Mouse (Mus musculus): ENCODE measurements at regions not wholly inside any gene's neighbourhood (a gene's known extent, or its start where the extent isn't known, plus 50 kb on each side); places are given as distances from the start of the nearest gene placed in this dataset.
"Not testable (repeated sequence)": the region's sequence is repeated elsewhere in the genome, so short reads cannot be mapped to it uniquely, and the experiment has no call there.

GRCm38 (mm10) chr5:51988913-51989312 lies 201.4 kb downstream of the Dhx15 start:
- TF ChIP-seq CTCF (IDR thresholded peaks at IDR 0.05; ENCODE audit: control insufficient read depth, insufficient read depth, insufficient replicate concordance, low read depth, low read length) (no peak), POLR2A (IDR thresholded peaks at IDR 0.05; ENCODE audit: control insufficient read depth, low read depth, low read length) (no peak)
- no peaks in the 10 kb centered on the region for H3K4me1 ChIP-seq (ENCODE audit: control insufficient read depth, insufficient read depth, low read length)
- H3K27me3 ChIP-seq (ENCODE audit: control insufficient read depth, insufficient read depth, low read length) = no peaks in the 10 kb centered on the region
- H3K36me3 ChIP-seq (ENCODE audit: control insufficient read depth, insufficient read depth, low read length) = no peaks in the 10 kb centered on the region
- H3K27ac ChIP-seq (ENCODE audit: control insufficient read depth, insufficient read depth, low read depth, low read length) = no peak overlapping the region
- H3K4me3 ChIP-seq (ENCODE audit: control insufficient read depth, low read depth, low read length) = no peak overlapping the region

GRCm38 (mm10) chr5:51984966-51985365 lies 205.3 kb downstream of the Dhx15 start:
- TF ChIP-seq CTCF (IDR thresholded peaks at IDR 0.05; ENCODE audit: control insufficient read depth, insufficient read depth, insufficient replicate concordance, low read depth, low read length) = no peak
- no peak for TF ChIP-seq POLR2A (IDR thresholded peaks at IDR 0.05; ENCODE audit: control insufficient read depth, low read depth, low read length)

GRCm38 (mm10) chr5:51982780-51983179 lies 207.5 kb downstream of the Dhx15 start:
- no peaks in the 10 kb centered on the region for H3K36me3 ChIP-seq (ENCODE audit: control insufficient read depth, insufficient read depth, low read length)
- no peaks in the 10 kb centered on the region for H3K4me1 ChIP-seq (ENCODE audit: control insufficient read depth, insufficient read depth, low read length)
- no peaks in the 10 kb centered on the region for H3K27me3 ChIP-seq (ENCODE audit: control insufficient read depth, insufficient read depth, low read length)
- TF ChIP-seq POLR2A (IDR thresholded peaks at IDR 0.05; ENCODE audit: control insufficient read depth, low read depth, low read length) (no peak), CTCF (IDR thresholded peaks at IDR 0.05; ENCODE audit: control insufficient read depth, insufficient read depth, insufficient replicate concordance, low read depth, low read length) (no peak)
- H3K27ac ChIP-seq (ENCODE audit: control insufficient read depth, insufficient read depth, low read depth, low read length) = no peak overlapping the region
- H3K4me3 ChIP-seq (ENCODE audit: control insufficient read depth, low read depth, low read length) = no peak overlapping the region

More at GRCm38 (mm10) chr5:51984966-51985365, 205.3 kb downstream of the Dhx15 start:
- Histone ChIP-seq H3K27me3 (ENCODE audit: control insufficient read depth, insufficient read depth, low read length) (no peaks in the 10 kb centered on the region), H3K4me1 (ENCODE audit: control insufficient read depth, insufficient read depth, low read length) (no peaks in the 10 kb centered on the region), H3K36me3 (ENCODE audit: control insufficient read depth, insufficient read depth, low read length) (no peaks in the 10 kb centered on the region), H3K4me3 (ENCODE audit: control insufficient read depth, low read depth, low read length) (no peak overlapping the region), H3K27ac (ENCODE audit: control insufficient read depth, insufficient read depth, low read depth, low read length) (no peak overlapping the region)

- Histone ChIP-seq H3K4me1 (ENCODE audit: control insufficient read depth, insufficient read depth, low read length) (no peaks in the 10 kb centered on the region), H3K27me3 (ENCODE audit: control insufficient read depth, insufficient read depth, low read length) (no peaks in the 10 kb centered on the region), H3K27ac (ENCODE audit: control insufficient read depth, insufficient read depth, low read depth, low read length) (no peak overlapping the region), H3K4me3 (ENCODE audit: control insufficient read depth, low read depth, low read length) (no peak overlapping the region), H3K36me3 (ENCODE audit: control insufficient read depth, insufficient read depth, low read length) (no peaks in the 10 kb centered on the region)
- TF ChIP-seq POLR2A (IDR thresholded peaks at IDR 0.05; ENCODE audit: control insufficient read depth, low read depth, low read length) = no peak
- no peak for TF ChIP-seq CTCF (IDR thresholded peaks at IDR 0.05; ENCODE audit: control insufficient read depth, insufficient read depth, insufficient replicate concordance, low read depth, low read length)
These were observed 209.4 kb downstream of the Dhx15 start for GRCm38 (mm10) chr5:51980901-51981300.

- Histone ChIP-seq H3K27ac (ENCODE audit: control insufficient read depth, insufficient read depth, low read depth, low read length) (no peak overlapping the region), H3K4me1 (ENCODE audit: control insufficient read depth, insufficient read depth, low read length) (no peaks in the 10 kb centered on the region), H3K27me3 (ENCODE audit: control insufficient read depth, insufficient read depth, low read length) (no peaks in the 10 kb centered on the region), H3K4me3 (ENCODE audit: control insufficient read depth, low read depth, low read length) (no peak overlapping the region), H3K36me3 (ENCODE audit: control insufficient read depth, insufficient read depth, low read length) (no peaks in the 10 kb centered on the region)
- TF ChIP-seq POLR2A (IDR thresholded peaks at IDR 0.05; ENCODE audit: control insufficient read depth, low read depth, low read length) (no peak), CTCF (IDR thresholded peaks at IDR 0.05; ENCODE audit: control insufficient read depth, insufficient read depth, insufficient replicate concordance, low read depth, low read length) (no peak)
These were observed 237.8 kb downstream of the Dhx15 start for GRCm38 (mm10) chr5:51952499-51952898.

- TF ChIP-seq POLR2A (IDR thresholded peaks at IDR 0.05; ENCODE audit: control insufficient read depth, low read depth, low read length) (no peak), CTCF (IDR thresholded peaks at IDR 0.05; ENCODE audit: control insufficient read depth, insufficient read depth, insufficient replicate concordance, low read depth, low read length) (no peak)
- Histone ChIP-seq H3K36me3 (ENCODE audit: control insufficient read depth, insufficient read depth, low read length) (no peaks in the 10 kb centered on the region), H3K4me1 (ENCODE audit: control insufficient read depth, insufficient read depth, low read length) (no peaks in the 10 kb centered on the region), H3K27ac (ENCODE audit: control insufficient read depth, insufficient read depth, low read depth, low read length) (no peak overlapping the region), H3K27me3 (ENCODE audit: control insufficient read depth, insufficient read depth, low read length) (no peaks in the 10 kb centered on the region), H3K4me3 (ENCODE audit: control insufficient read depth, low read depth, low read length) (no peak overlapping the region)
These were observed 240.3 kb downstream of the Dhx15 start for GRCm38 (mm10) chr5:51949996-51950395.

GRCm38 (mm10) chr5:51946062-51946461 lies 244.3 kb downstream of the Dhx15 start:
- Histone ChIP-seq H3K4me1 (ENCODE audit: control insufficient read depth, insufficient read depth, low read length) (no peaks in the 10 kb centered on the region), H3K36me3 (ENCODE audit: control insufficient read depth, insufficient read depth, low read length) (no peaks in the 10 kb centered on the region), H3K4me3 (ENCODE audit: control insufficient read depth, low read depth, low read length) (no peak overlapping the region), H3K27me3 (ENCODE audit: control insufficient read depth, insufficient read depth, low read length) (no peaks in the 10 kb centered on the region), H3K27ac (ENCODE audit: control insufficient read depth, insufficient read depth, low read depth, low read length) (no peak overlapping the region)
- TF ChIP-seq POLR2A (IDR thresholded peaks at IDR 0.05; ENCODE audit: control insufficient read depth, low read depth, low read length) (no peak), CTCF (IDR thresholded peaks at IDR 0.05; ENCODE audit: control insufficient read depth, insufficient read depth, insufficient replicate concordance, low read depth, low read length) (no peak)

- not testable (repeated sequence) for H3K36me3 ChIP-seq (ENCODE audit: control insufficient read depth, insufficient read depth, low read length); H3K4me3 ChIP-seq (ENCODE audit: control insufficient read depth, low read depth, low read length); H3K4me1 ChIP-seq (ENCODE audit: control insufficient read depth, insufficient read depth, low read length); H3K27ac ChIP-seq (ENCODE audit: control insufficient read depth, insufficient read depth, low read depth, low read length); H3K27me3 ChIP-seq (ENCODE audit: control insufficient read depth, insufficient read depth, low read length)
These were observed 248.4 kb downstream of the Dhx15 start for GRCm38 (mm10) chr5:51941925-51942291.
